Mouse (Mus musculus): Measurements from ENCODE around the gene Gm6034.

DNA sequence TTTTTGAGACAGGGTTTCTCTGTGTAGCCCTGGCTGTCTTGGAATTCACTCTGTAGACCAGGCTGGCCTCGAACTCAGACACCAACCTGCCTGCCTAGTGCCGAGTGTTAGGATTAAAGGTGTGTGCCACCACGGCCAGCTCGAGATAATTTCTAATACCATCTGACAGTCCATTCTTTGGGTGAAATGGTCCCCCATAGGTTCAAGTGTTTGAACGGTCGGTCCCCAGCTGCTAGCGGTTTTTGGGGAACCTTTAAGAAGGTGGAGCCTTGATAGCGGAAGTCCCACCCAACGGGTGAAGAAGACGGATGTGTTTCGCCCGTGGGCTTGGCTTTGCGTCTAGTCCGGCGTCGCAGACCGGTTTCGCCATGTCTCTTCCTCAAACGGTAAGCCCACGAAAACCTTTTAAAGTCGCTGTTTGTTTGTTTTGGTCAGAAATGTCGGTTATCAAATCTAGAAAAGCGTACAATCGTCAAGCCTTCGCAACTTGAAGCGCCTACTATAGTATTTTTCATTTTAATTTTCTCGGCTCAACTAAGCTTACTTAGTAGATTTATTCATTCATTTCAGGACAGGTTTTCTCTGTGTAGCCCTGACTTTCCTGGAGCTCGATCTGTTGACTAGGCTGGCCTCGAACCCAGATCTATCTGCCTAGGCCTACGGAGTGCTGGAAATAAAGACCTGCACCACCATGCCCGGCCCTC lies 48.4 kb upstream of the Gm6034 start:
- TF ChIP-seq CTCF (IDR thresholded peaks at IDR 0.05; ENCODE audit: low read depth, low read length), result no peak
- no peak for TF ChIP-seq TAL1 (conservative IDR thresholded peaks at IDR 0.05; ENCODE audit: low read depth, low read length)

Data from G1E (cell line).